Mouse (Mus musculus) neural tube, embryonic 11.5 days (tissue): ENCODE measurements around the gene Cbfa2t2. TPM values are rescaled to one million over a fixed set of nuclear protein-coding genes. Genes with fewer than 3 reads are reported as not detected.
A peak's percentile ranks its signal among the peaks of the same experiment; 100 is the strongest.

Experiments
- ATAC-seq: fragments of 200-750 bp; cut with Nextera tagmentation; 2 replicates; pipeline ENCODE4 v1.8.0; 2017; ENCODE audit warnings: moderate number of reproducible peaks, mild to moderate bottlenecking, moderate TSS enrichment, moderate library complexity; ENCODE audit not compliant: insufficient read depth, low FRiP score, low TSS enrichment
- DNase-seq: peaks from one replicate; pipeline ENCODE4 v3.0.0-alpha.2; 2015; ENCODE audit warnings: low spot score
- H3K27ac ChIP-seq: fragments of 300-500 bp; sonication (generic); 2 replicates; pipeline ENCODE4 v1.5.1; 2014; ENCODE audit warnings: low read depth, mild to moderate bottlenecking, low read length
- H3K27me3 ChIP-seq: fragments of 300-500 bp; sonication (generic); 2 replicates; pipeline ENCODE4 v1.6.1; 2014; ENCODE audit warnings: mild to moderate bottlenecking, low read length, mixed read lengths; ENCODE audit not compliant: control insufficient read depth, insufficient read depth
- H3K36me3 ChIP-seq: fragments of 300-500 bp; sonication (generic); 2 replicates; pipeline ENCODE4 v1.6.1; 2014; ENCODE audit warnings: mild to moderate bottlenecking, low read length, moderate library complexity, mixed read lengths; ENCODE audit not compliant: control insufficient read depth, insufficient read depth
- H3K4me1 ChIP-seq: fragments of 300-500 bp; sonication (generic); 2 replicates; pipeline ENCODE4 v1.6.1; 2014; ENCODE audit warnings: low read length, mixed read lengths; ENCODE audit not compliant: control insufficient read depth, insufficient read depth
- H3K4me2 ChIP-seq: fragments of 300-500 bp; sonication (generic); 2 replicates; pipeline ENCODE4 v1.6.1; 2014; ENCODE audit warnings: low read depth, mild to moderate bottlenecking, moderate library complexity
- H3K4me3 ChIP-seq: fragments of 300-500 bp; sonication (generic); 2 replicates; pipeline ENCODE4 v1.5.1; 2014; ENCODE audit warnings: low read depth, low read length
- H3K9ac ChIP-seq: fragments of 300-500 bp; sonication (generic); 2 replicates; pipeline ENCODE4 v1.6.1; 2014; ENCODE audit warnings: mild to moderate bottlenecking, low read length
- H3K9me3 ChIP-seq: fragments of 300-500 bp; sonication (generic); 2 replicates; pipeline ENCODE4 v1.6.1; 2016; ENCODE audit warnings: low read length; ENCODE audit not compliant: control insufficient read depth
- WGBS: fragments of 180-500 bp; shearing (Covaris S2); extraction: QIAGEN DNeasy Blood & Tissue Kit; methylation state at CpG from one replicate; pipeline ENCODE4 v1.1.7; 2014; 5-methylcytosine and 5-hydroxymethylcytosine counted together
- polyA plus RNA-seq: library from polyadenylated mRNA; unstranded; fragments of >200 nt; fragmentation: Nextera tagmentation; extraction: Ambion mirVana; gene quantifications from 2 replicates; pipeline ENCODE4 v1.2.1, GENCODE M21; 2014

Gene Cbfa2t2
- polyA plus RNA-seq, 1 experiment from 2014 or later, result 63.6 TPM

DNA sequence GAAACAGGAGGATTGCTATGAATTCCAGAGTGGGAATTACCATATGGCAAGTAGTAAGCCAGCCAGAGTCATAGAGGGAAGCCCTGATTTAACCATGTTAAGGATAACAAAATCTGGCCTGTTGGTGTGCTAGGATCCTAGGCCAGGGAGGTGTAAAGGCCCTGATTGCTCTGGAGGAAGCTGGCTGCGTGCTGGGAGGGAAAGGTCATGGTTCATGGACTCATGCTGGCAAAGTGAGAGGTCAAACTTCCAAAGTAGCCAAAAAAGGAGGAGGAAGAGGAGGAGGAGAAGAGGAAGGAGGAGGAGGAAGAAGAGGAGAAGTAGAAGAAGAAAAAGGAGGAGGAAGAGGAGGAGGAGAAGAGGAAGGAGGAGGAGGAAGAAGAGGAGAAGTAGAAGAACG lies 3.6 kb upstream of the Cbfa2t2 start:
- Histone ChIP-seq H3K4me2 (no peak overlapping the region), H3K27ac (no peak overlapping the region), H3K27me3 (no peaks in the 10 kb centered on the region; the same call in 1 of the 2 replicates), H3K9me3 (no peaks in the 10 kb centered on the region), H3K36me3 (no peaks in the 10 kb centered on the region), H3K4me3 (no peak overlapping the region), H3K4me1 (peaks cover 8% of the 10 kb centered on the region; the same call in 1 of the 2 replicates), H3K9ac (no peak overlapping the region)
- DNase-seq (no peak), ATAC-seq (no peak)
- WGBS, result 68% methylated on average over 2 of the region's 2 CpGs

DNA sequence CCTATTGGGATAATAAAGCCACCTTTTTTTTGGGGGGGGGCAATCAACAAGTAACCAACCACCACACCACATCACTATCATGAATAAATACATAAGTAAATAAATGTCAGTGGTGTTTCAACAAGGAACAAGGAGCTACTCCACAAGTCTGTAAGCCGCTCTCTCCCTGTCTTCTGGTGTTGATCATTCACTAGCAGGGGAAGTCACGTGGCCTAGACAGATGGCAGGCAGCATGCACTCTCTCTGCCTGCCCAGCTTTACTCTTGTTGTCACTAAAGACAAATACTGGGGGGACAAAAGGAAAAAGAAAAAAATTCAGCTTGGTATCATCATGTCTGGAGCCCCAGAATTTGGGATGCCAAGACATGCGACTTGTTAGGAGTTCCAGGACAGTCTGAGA lies 2.9 kb upstream of the Cbfa2t2 start:
- H3K4me3 ChIP-seq, result no peak overlapping the region
- no peak for ATAC-seq

DNA sequence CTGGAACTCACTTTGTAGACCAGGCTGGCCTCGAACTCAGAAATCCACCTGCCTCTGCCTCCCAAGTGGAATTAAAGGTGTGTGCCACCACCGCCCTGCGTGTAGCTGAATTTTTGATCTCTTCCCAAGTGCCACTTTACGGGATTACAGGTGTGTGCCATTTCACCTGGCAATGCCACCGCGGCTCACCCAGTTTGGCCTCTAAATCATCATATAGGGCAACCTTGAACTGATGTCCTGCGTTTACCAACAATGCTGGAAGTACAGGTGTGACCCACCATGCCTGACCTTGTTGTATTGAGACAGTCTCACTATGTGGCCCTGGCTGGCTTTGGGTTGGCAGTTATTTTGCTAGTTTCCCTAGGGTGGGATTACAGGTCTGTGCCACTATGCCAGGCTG lies 1.6 kb upstream of the Cbfa2t2 start:
- no peak for ATAC-seq
- H3K4me3 ChIP-seq, result no peak overlapping the region
- WGBS, result 94% methylated on average over 7 of the region's 7 CpGs
- peaks cover 7% of the 10 kb centered on the region for H3K4me1 ChIP-seq
- no peaks in the 10 kb centered on the region for H3K36me3 ChIP-seq
- no peaks in the 10 kb centered on the region for H3K9me3 ChIP-seq
- H3K27me3 ChIP-seq, result no peaks in the 10 kb centered on the region
- H3K4me2 ChIP-seq, result no peak overlapping the region
- DNase-seq, result no peak
- H3K27ac ChIP-seq, result no peak overlapping the region
- H3K9ac ChIP-seq, result no peak overlapping the region

More for the DNA sequence above, 2.9 kb upstream of the Cbfa2t2 start:
- Histone ChIP-seq H3K27me3 (no peaks in the 10 kb centered on the region; the same call in 1 of the 2 replicates), H3K9ac (no peak overlapping the region), H3K36me3 (no peaks in the 10 kb centered on the region), H3K4me1 (peaks cover 7% of the 10 kb centered on the region), H3K27ac (no peak overlapping the region), H3K9me3 (no peaks in the 10 kb centered on the region), H3K4me2 (no peak overlapping the region)
- DNase-seq, result no peak
- 65% methylated on average over 3 of the region's 3 CpGs for WGBS

DNA sequence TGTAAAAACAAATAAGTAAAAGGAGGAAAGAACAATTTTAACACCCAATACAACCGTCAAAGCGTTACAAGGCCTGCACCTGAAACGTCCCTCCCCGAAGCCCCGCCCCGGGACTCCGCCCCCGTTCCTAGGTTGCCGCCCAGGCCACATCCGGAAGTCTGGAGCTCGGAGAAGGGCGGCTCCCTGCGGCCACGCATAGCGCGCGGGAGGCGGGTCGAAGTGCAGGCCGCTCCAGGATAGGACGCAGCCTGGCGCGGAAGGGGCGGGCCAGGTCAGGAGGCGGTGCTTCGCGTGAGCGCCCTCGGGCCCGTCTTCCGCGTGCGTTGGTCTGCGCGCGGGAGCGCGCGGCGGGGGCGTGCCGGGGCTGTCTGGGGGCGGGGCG lies 214 bp upstream of the Cbfa2t2 start:
- Histone ChIP-seq H3K27me3 (no peaks in the 10 kb centered on the region), H3K4me2 (peak overlapping the region; percentile 26), H3K4me3 (peak overlapping the region; percentile 72), H3K27ac (peak overlapping the region; percentile 83), H3K9ac (peak overlapping the region; percentile 79), H3K9me3 (no peaks in the 10 kb centered on the region), H3K36me3 (no peaks in the 10 kb centered on the region), H3K4me1 (peaks cover 7% of the 10 kb centered on the region)
- ATAC-seq, result peak; percentile 99
- under 1% methylated on average over 22 of the region's 44 CpGs for WGBS
- DNase-seq, result peak; percentile 99

DNA sequence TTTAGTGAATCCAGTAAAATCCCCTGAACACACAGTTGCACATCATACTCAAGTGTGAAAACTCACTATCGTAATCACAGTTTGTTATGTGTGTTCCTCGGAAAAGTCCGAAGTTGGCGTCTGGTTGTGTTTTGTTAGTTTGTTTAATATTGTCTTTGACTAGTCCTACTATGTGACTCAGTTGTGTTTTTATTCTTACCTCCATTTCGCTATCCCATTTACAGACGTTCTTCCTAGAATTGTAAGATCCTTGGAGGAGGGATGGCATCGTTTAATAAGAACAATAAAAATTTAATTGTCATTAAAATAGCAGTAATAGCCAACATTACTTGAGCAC lies 878 bp downstream of the Cbfa2t2 start:
- no peak for DNase-seq
- Histone ChIP-seq H3K9ac (peak overlapping the region; percentile 79), H3K27ac (no peak overlapping the region), H3K9me3 (no peaks in the 10 kb centered on the region), H3K4me2 (peak overlapping the region; percentile 44), H3K4me1 (peaks cover 7% of the 10 kb centered on the region), H3K4me3 (peak overlapping the region; percentile 72), H3K36me3 (no peaks in the 10 kb centered on the region), H3K27me3 (no peaks in the 10 kb centered on the region)
- WGBS, result 17% methylated on average over 7 of the region's 7 CpGs
- no peak for ATAC-seq

DNA sequence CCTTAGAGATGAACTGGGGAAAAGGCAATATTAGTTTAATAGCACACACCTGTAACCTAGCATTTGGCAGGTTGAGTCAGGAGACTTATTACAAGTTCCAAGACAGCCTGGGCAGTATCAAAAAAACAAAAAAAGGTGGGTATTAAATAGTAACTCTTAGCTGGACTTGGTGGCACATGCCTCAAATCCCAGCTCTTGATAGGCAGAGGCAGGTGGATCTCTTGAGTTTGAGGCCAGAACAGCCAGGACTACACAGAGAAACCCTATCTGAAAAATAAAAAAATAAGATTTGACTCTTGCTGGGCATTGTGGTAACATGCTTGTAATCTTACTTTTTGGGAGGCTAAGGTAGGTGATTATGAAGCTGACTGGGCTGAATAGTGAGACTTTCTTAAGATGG lies 4.2 kb downstream of the Cbfa2t2 start:
- no peak overlapping the region for H3K27ac ChIP-seq
- H3K4me2 ChIP-seq, result no peak overlapping the region
- H3K36me3 ChIP-seq, result no peaks in the 10 kb centered on the region
- H3K27me3 ChIP-seq, result no peaks in the 10 kb centered on the region
- no peak overlapping the region for H3K4me3 ChIP-seq
- no peaks in the 10 kb centered on the region for H3K9me3 ChIP-seq
- H3K4me1 ChIP-seq, result peaks cover 7% of the 10 kb centered on the region
- H3K9ac ChIP-seq, result no peak overlapping the region
- ATAC-seq (no peak), DNase-seq (no peak)

DNA sequence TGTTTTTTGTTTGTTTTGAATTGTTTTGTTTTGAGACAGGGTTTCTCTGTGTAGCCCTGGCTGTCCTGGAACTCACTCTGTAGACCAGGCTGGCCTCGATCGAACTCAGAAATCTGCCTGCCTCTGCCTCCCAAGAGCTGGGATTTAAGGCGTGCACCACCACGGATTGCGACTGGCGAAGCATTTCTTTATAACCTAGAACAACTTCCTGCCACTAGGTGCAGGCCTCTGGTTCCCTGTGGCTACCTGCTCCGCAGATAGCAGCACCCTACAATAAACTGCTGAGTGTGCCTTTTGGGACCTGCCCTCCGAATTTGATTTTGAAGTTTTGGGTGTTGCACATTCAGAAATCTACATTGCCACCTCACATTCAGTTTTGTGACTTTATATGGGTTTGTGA lies 11.5 kb downstream of the Cbfa2t2 start:
- Histone ChIP-seq H3K36me3 (peaks cover 3% of the 10 kb centered on the region), H3K27me3 (no peaks in the 10 kb centered on the region), H3K4me3 (no peak overlapping the region), H3K4me2 (no peak overlapping the region), H3K4me1 (no peaks in the 10 kb centered on the region), H3K9ac (no peak overlapping the region), H3K27ac (no peak overlapping the region), H3K9me3 (no peaks in the 10 kb centered on the region)
- DNase-seq (no peak), ATAC-seq (no peak)
- WGBS, result 96% methylated on average over 8 of the region's 8 CpGs

DNA sequence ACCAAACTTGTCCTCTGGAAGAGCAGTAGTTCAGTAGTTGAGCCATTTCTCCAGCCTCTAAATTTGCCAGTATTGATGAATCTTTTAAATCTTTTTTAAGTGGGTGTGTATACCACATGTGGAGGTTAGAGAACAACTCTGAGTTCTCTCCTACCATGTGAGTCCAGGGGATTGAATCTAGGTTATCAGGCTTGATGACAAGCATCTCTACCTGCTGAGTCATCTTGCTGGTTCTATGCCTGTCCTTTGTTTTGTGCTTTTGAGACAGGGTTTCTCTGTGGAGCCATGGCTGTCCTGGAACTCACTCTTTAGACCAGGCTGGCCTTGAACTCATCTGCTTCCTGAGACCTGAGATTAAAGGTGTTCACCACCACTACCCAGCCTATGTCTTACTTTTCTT lies 12.4 kb downstream of the Cbfa2t2 start:
- Histone ChIP-seq H3K4me1 (no peaks in the 10 kb centered on the region), H3K27ac (no peak overlapping the region), H3K9me3 (no peaks in the 10 kb centered on the region), H3K4me2 (no peak overlapping the region), H3K9ac (no peak overlapping the region), H3K36me3 (peaks cover 3% of the 10 kb centered on the region), H3K4me3 (no peak overlapping the region), H3K27me3 (no peaks in the 10 kb centered on the region)
- ATAC-seq (no peak), DNase-seq (no peak)

DNA sequence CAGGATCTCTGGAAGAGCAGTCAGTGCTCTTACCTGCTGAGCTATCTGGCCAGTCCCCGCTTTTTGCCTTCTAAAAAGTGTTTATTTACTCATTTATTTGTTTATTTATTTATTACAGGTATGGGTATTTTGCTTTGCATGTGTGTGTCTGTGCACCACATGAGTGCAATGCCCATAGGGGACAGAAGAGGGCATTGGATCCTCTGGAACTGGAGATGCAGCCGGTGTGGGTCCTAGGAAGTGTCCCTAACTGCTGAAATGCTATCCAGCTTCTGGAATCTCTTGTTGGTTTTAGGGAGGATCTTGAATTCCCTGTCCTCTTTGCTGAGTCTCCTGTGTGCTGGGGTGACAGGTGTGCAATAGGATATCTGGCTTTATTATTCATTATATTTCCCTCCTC lies 16.7 kb downstream of the Cbfa2t2 start:
- no peak overlapping the region for H3K4me3 ChIP-seq
- H3K4me2 ChIP-seq, result no peak overlapping the region
- no peak for DNase-seq
- 94% methylated on average over 2 of the region's 2 CpGs for WGBS
- H3K9me3 ChIP-seq, result no peaks in the 10 kb centered on the region
- no peak overlapping the region for H3K27ac ChIP-seq
- H3K4me1 ChIP-seq, result peaks cover 6% of the 10 kb centered on the region; the same call in 1 of the 2 replicates
- H3K36me3 ChIP-seq, result peaks cover 1% of the 10 kb centered on the region
- H3K27me3 ChIP-seq, result no peaks in the 10 kb centered on the region
- ATAC-seq, result no peak
- H3K9ac ChIP-seq, result no peak overlapping the region
